Mouse (Mus musculus): ENCODE results near the gene Ptchd4.

DNA sequence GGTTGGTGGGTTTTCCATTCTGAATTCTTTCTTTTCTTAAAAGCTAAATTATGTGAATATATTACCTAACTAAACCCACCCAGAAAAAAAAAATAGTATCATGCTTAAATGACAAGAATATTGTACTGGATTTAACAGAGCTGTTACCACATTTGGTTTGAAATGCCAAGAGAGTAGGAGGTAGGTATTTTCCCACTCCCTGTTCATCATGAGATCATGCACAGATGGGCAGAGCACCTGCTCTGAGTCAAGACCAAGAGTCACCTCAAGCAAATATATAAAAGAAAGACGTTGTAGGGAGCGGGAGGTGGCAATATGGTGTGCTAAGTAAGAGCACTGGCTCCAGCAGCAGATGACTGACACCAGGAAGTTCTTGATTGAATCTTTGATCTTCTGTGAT, 233.8 kb downstream of the Ptchd4 start:
- TF ChIP-seq CTCF (conservative IDR thresholded peaks at IDR 0.05; ENCODE audit: insufficient read depth, insufficient read length, low read depth, low read length) (no peak), POLR2A (IDR thresholded peaks at IDR 0.05; ENCODE audit: low read depth, low read length) (no peak)
